Mouse (Mus musculus): ENCODE measurements around the gene Ifrd2.

- TF ChIP-seq CTCF (IDR thresholded peaks at IDR 0.05; ENCODE audit: control insufficient read depth, insufficient read depth, insufficient replicate concordance, low read depth, low read length), result no peak
- TF ChIP-seq POLR2A (IDR thresholded peaks at IDR 0.05; ENCODE audit: control insufficient read depth, low read depth, low read length), result no peak
Observed at GRCm38 (mm10) chr9:107569270-107569669, 18.2 kb upstream of the Ifrd2 start.

Data from testis, adult 2 months (tissue).